Mouse (Mus musculus): ENCODE measurements around the gene Ptpn3.
"Not testable (repeated sequence)": the region's sequence is repeated elsewhere in the genome, so short reads cannot be mapped to it uniquely, and the experiment has no call there.

Ptpn3 gene

DNA sequence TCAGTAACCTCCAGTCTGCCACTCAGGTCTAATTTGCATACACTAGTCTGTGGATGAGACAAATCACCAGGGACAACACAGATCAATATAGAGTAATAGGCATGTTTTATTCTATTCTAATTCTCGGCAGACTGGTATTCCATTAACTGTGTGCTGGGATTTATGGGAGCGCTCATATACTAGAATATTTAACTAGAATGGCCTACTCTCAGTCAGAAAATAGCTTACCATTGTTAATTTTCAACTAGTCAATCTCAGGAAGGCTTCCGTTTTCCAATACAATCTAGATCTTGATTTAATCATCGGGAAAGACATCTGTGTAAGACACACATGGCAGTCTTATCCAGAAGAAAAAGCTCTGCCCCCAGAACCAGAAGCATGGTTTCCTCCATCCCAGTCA lies 3.5 kb downstream of the Ptpn3 start:
- no peak for DNase-seq

DNA sequence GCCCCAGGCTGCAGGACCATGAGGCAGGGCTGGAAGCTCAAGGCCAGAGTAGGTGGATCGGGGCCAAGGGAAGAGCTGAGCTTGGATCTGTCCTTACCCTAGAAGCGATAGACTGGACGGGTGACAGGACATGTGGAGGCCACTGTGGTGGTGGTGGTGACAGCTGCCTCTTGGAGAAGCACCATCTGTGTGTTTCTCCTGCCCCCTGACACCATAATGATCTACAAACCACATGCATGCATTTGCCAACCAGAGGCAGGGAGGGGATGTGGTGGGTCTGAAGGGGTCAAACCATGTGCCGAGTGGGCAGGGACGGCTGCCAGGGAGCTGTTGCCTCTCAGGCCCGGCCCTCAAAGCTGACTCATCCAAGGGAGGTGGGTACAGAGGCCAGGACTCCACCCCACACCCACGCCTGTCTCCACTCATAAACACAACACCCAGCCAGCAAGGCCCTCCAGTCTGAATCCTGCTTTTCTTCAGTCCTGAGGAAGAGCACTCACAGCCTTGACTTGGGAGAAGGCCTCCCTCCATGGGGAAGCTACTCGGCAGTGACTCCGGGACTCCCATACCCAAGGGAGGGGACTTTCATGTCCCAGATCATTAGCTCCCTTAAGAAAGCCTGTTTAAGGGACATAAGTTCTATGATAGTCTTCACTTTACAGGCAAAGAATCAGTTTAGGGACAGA lies 6.5 kb downstream of the Ptpn3 start:
- no peak for DNase-seq

DNA sequence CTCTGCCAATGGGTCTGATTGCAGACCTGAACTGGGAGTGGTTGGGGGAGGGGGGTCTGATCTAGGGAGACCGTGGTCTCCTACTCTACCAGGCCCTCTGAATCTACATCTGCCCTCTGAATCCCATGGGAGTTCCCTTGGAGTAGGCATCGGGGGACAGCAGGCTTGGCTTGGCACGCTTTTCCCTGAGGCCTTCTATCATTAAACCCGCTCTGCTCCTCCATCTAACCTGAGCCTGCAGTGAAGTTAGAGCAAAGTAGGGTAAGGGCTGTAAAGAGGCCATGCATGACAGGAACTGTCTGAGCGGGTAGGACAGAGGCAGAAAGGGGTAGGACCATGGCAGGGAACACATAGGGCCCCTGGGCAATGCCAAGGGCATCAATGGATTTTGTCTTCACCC lies 9.0 kb downstream of the Ptpn3 start:
- DNase-seq, result no peak

DNA sequence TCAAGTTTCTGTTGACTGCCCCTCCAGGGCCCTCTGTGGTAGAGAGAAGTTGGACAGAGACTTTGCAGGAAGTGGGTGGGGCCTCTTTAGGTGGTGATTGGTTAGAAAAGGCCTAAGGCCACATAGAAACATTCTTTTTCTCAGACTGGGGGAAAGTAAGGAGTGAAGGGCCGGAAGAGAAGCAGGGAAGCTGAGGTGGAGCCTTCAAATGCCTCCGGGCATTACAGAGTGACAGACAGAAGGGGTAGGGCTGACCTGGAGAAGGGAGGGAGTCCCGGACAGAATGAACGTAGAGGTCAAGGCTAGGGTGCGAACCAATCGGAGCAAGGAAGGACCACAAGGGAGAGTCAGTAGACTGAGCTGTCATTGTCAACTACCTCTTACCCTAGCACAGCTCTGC lies 11.6 kb downstream of the Ptpn3 start:
- DNase-seq, result no peak

DNA sequence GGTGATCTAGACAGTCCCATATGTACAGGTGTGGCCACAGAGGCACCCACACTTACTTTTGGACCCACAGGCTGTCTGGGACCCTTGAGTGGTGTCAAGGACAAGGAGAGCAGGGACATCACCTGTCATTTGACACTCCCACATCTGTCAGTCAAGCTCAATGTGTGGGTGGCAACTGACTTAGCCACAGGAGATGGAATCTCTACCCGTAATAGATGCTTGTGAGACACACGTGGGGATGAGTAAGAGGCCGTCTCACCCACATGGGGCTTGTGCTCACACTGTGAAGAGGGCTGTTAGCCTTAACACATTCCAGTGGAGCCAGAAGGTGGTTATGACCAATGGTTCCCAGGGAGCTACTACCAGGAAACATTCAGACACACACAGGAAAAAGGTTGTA lies 13.8 kb downstream of the Ptpn3 start:
- no peak for DNase-seq

DNA sequence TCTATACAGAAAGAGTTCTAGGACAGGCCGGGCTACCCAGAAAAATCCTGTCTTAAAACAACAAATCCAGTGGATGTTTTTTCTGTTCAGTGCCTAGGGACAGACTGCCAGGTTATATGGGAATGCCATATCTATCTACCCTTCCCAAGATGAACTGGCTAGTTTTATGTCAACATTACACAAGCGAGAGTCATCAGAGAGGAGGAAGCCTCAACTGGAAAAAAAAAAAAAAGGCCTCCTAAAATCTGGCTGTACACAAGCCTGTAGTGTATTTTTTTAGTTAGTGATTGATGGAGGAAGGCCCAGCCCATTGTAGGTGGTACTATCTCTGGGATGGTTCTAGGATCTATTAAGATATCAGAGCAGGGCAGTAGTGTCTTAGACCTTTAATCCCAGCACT lies 16.4 kb downstream of the Ptpn3 start:
- DNase-seq, result no peak

DNA sequence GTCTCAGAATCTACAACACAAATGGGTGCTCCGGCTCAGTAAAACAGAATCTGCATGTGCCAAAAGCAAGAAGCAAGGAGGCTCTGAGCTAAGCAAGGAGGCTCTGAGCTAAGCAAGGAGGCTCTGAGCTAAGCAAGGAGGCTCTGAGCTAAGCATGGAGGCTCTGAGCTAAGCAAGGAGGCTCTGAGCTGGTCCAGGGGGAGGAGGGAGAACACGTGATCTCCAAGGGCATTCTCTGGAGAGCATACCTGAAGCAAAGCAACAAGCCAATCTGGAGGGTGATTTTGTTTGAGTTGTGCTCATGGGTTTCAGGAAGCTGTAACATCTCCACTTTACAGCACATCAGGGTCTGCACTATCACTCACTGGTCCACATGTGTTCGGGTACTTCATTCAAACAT lies 18.4 kb downstream of the Ptpn3 start:
- DNase-seq, result no peak

DNA sequence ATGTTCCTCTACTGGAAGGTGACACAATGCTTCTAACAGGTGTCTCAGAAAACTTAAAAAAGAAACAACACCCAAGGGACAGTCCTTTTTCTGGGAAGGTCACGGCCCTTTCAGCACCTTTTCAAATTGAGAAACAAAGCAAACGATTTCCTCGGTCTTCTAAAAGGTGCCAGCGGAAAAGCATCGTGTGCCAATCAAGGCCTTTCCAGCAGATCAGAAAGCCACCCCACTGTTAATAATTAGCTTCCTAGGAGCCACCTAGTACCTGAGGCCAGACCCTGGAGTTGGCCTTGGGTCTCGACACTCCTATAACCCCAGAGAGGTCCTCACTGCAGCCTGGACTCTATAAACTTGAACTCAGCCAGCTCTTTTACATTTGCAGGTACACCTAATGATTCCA lies 19.0 kb downstream of the Ptpn3 start:
- no peak for DNase-seq

DNA sequence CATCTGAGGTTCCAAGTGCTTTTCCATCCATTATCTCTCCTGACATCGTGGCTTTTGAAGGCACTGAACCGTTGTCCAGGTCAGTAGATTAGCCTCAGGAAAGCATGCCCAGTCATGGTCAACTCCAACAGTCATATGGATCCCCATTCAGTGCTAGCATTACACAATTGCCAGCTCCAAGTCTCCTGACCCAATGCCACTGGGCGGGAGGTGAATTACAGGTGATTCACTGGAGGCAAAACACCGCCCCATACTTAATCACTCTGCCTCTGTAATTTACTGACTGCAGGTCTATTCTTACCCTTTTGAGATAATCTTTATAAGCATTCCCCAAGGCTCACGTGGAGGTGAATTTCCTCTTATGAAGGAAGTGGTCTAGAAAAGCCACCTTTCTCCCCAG lies 19.5 kb downstream of the Ptpn3 start:
- DNase-seq, result no peak

DNA sequence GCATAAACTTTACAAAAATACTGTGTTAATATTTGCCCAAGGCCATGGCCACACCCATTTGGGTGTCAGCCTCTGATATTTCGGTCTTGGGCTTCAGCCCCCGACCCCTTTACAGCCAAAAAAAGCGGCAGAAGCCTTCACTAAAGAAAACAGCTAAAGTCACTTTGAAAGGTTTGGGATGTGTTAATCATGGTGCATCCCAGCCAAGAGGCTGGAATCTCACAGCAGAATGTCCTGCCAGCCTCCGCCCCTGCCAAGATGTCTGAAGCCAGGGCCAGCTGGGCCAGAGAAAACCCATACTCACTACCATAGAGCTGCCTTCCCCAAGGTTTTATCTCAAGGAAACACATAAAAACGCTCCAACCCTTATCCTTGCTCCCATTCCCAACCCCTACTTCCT lies 20.7 kb downstream of the Ptpn3 start:
- DNase-seq, result no peak

DNA sequence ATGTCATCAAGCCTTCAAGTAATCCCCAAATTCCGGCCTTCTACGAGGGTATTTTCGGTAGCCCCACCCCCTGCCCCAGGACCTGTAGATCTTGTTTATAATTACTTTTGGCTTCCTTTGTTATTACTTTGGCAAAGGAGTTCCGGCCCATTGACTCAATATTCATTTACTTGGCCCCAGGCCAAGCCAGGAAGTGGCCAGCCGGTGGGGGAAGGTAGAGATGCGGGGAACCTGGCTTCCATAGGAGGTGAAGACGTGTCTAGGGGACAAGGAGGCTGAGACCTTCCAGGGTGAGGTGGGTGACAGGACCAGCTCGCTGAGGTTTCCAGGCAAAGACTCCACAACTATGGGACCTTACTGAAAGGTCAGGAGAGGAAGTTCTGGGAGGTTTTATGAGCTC lies 22.4 kb downstream of the Ptpn3 start:
- DNase-seq, result no peak

DNA sequence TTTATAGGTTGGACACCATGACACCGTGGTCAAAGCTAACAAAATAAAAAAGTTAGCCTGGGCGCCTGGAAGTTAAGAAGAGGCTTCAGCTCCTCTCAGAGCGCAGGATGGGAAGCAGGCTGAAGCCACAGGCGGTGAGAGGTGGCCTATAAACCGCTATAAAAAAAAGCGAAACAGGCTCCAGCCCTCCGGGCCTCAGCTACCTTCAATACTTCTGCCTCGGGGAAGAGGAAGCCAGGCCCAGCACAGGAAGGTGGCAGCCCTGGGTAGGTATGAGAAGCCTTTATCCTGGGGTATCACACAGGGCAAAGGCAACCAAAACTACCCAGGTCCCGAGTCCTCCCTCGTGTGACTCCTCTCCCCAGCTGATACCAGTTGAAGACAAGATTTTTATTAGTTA lies 22.8 kb downstream of the Ptpn3 start:
- no peak for DNase-seq

DNA sequence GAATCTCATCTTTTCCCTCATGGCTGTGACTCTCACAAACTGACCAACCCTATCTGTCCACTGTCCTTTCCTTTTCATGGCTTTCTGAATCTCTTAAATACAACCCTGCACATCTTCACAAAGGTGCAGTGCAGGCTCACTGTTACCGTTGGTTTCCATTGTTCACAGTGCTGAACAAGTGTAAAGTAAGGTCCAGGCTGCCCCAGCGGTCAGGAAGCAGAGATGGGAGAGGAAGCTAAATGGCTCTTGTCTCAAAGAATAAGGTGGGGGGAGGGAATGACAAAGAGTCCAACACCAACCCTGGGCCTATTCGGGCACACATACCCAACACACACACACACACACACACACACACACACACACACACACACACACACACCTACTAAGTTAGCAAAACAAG lies 24.0 kb downstream of the Ptpn3 start:
- no peak for DNase-seq

DNA sequence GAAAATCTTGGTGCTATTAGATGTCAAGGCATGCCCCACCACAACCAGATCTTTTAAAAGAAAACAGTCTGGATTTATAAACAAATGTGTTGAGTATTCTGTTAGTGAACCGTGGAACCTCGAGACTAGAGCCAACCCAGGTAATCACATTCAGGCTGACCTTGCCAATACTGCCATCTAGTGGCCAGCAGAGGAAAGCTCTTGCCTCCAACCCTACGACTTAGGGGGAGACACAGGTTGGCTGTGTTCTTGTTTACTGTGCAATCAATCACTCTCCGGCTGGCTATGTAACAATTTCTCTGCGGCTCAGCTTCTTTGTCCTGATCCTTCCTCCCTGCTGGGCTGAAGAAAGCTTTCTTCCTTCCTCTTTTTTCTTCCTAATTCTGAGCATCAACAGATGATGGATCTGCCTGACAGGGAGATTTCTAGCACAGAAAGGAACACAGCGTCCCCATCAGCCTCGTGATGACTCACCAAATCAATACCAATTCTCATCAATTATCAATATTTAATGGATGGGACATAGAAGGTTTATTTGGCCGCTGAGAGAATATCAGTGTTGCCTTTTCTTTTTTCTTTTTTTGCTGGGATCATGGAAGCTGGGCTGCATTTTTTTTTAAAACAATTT lies 26.4 kb downstream of the Ptpn3 start:
- DNase-seq, result peak; percentile 50

DNA sequence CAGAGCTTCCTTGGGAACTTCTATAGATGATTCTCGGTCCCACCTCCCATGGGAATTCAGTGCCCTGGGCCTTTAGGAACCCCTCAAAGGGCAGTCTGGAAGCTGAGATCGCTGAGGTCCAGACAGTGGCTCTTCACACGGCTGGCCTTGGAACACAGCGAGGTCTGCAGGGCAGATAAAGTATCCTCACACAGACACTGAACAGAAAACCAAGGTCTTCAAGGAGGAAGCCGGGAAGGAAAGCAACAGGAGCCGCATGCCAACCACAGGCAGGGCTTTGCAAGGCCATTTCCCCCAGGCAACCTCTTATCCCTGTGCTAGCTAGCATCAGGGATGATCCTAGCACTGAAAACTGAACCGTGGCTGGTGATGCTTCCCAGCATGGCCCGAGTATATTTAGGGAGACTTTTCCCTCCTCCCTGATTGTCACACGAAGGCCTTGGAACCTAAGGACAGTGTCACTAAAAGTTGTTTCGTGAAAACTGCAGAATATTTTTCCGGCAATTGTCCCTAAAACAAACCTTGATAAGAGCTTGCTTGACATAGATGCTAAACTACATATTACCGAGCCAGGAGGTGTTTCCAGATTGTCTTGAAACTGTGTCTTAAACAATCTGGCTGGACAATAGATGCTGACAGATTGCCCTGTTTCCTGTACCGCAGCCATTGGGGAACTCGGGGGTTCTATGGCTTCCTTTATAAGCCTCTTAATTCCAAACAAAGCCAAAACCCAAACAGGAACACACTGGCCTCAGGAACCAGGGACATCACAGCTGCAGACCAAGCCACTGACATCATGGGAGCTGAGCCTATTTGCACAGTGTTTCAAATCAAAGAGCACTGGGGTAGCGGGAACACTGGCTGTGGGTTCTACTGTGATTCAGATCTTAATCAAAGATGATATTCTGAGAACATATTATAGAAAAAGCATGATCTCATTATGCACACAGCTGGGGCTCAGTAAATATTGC lies 27.8 kb downstream of the Ptpn3 start:
- DNase-seq, result no peak

DNA sequence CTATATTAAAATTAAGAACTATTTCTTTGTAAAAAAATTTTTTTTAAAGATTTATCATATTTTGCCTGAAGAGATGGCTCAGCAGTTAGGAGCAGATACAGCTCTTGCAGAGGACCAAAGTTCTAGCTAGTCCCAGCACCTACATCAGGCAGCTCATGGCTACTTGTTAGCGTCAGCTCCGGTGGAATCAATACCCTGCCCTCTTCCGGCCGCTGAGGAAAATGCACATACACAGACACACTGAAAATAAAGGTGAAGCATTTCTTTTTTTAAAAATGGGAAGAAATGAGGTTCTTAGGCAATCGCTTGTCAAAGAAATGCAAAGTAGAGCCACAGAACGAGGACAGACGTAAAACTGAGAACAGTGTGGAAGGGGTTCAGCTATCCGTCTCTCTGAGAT lies 30.6 kb downstream of the Ptpn3 start:
- peak; percentile 32 for DNase-seq

DNA sequence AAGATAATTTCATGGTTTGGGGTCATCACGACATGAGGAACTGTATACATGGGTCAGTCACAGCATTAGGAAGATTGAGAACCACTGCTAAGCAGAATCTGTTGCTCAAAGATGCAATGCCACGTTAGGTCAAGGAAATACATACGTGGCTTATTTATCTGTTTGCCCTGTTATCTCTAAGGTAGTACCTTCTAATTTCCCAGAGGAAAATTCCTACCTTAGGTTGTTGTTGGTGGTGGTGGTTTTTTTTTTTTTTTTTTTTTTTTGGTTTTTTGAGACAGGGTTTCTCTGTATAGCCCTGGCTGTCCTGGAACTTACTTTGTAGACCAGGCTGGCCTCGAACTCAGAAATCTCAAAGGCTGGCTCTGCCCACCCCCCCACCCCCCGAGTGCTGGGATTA lies 31.1 kb downstream of the Ptpn3 start:
- not testable (repeated sequence) for DNase-seq

DNA sequence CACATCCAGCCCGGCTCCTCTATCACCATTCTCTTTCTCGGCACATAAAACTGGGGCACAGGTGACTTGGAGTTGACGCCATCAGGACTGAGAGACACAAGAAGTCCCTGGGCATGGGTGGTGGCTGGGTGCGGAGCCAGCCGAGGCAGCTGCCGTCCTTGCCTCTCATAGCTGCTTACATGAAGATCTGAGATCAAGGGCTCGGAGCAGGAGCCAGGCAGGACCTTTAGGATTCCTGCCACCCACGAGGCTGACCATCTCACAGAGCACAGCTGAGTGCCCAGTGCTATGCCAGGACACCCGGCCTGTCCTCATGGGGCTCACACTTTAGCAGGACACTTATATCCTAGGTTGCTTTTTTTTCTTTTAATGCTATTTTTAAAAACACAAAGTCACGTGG lies 32.3 kb downstream of the Ptpn3 start:
- no peak for DNase-seq

DNA sequence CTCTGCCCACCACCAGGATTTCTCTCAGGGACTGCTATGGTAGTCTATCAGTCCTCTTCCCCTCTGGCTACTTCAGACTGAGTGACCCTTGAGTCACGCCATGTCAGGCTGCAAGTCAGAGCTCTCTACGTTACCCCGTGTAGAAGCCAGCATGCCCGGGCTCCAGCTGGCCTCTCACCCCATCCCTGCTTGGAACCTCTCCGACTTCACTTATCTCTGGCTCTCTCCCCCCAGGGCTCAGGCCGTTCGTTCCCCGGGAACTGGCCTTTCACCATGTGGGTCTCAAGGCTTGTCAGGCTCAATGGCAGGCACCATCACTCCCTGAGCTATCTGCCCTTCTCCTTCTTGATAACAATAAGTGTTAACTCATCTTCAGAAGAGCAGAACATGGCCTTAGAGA lies 33.3 kb downstream of the Ptpn3 start:
- no peak for DNase-seq

DNA sequence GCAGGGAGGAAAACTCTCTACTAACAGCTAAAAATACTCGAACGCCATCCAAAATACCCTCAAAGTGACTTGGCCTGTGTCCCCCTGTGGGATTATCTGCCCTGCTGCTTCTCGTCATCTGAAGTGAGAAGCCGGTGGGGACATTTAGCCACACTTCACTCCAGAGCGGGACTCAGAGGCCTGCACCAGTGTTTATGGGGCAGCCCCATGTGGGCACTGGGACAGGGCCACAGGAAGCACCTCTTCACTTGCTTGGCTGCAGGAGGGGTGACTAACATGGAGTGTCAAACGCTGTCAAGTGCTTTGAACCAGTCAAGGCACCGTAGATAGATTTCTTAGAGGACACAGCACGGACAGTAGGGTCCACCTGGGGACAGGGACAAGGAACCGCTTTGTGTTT lies 35.2 kb downstream of the Ptpn3 start:
- DNase-seq, result no peak

DNA sequence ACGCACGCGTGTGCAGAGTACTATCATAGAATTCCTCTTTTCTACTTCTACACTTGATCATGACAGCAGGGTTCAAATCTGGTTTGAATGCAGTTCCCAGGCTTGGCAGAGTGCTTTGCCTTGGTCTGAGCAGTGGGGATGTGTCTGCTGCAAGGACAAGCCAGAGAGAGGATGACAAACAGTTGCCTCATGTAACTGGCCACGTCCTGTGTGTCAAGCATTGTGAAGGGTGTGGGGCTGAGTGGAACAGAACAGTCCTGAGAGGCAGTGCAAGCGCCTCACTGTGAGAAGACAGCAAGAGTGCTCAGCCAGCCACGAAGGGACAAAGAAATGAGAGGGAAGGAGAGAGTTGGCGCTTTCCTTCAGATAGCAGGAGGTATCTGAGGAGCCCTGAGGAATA lies 37.9 kb downstream of the Ptpn3 start:
- no peak for DNase-seq

DNA sequence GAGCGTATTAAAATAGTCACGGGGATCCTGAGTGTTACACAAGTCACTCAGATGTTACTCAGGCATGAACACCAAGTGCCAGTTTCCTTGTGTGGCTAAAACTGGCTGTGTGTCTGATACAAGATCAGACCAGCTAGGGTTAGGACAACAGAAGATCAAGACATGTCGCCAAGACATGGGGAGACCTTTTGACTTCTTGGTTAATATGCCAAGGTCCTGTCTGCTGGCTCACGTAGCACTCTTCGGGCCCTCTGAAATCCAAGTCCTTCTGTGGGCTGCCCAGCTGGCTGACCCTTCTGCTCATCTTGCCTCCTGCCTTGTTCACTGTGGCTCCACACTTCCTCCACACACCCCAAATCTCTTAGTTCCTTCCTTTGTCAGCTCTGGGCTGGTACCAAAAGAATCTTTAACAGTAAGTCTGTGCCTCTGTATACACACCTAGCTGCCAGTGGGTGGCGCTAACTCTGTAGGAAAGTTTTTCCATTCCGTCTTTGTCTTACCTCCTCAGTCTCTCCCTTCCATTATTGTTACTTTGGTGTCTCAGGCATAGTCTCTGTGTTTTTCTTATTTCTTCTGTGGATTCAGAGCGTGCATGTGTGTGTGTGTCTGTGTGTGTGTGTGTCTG lies 38.5 kb downstream of the Ptpn3 start:
- peak; percentile 32 for DNase-seq

DNA sequence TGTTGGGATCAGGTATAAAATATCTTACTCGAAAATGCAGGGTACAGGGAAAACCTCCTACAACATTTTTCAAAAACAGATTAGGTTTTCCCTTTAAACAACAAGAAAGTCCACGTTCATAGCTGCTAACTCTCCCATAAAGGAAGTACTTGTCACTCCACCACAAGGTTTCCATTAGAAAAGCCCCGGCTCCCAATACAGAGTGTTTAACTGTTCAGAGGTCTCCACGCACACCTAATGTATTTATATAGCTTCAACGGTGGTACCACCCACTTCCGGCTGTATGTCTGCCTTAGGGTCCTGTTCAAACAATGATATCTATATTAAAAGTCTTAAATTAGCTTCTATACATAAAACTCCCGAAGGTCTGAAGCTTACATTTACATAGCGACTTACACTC lies 39.2 kb downstream of the Ptpn3 start:
- no peak for DNase-seq

DNA sequence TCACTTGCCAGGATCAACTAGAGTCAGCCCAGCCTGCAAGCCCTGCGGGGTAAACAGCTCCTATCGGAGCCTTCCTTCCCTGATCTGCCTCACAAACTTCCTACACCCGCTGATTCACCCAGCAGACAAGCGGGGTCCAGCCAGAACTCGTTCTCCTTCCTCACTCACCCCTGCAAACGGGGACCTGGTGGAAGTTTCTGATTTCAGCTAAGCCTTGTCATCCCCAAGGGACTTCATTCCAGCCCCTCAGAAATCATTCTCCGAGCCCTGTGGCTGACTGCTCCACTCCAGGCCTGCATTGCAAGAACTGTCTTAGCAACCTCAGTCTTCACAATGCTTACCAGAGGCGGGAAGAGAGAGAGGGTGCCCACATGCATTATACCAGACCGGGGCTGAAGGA lies 39.8 kb downstream of the Ptpn3 start:
- DNase-seq, result no peak
